Mouse (Mus musculus) CD4-positive naive resting alpha-beta T cell, adult 57 days (primary cell): ENCODE measurements around the gene Eif2b2. TPM values are rescaled to one million over a fixed set of nuclear protein-coding genes. Genes with fewer than 3 reads are reported as not detected.

Experiments
- total RNA-seq: library from RNA; stranded (reverse); gene quantifications from one replicate; pipeline ENCODE4 v1.2.4, GENCODE M21; 2023

Eif2b2 gene
- 110 TPM for total RNA-seq

DNA sequence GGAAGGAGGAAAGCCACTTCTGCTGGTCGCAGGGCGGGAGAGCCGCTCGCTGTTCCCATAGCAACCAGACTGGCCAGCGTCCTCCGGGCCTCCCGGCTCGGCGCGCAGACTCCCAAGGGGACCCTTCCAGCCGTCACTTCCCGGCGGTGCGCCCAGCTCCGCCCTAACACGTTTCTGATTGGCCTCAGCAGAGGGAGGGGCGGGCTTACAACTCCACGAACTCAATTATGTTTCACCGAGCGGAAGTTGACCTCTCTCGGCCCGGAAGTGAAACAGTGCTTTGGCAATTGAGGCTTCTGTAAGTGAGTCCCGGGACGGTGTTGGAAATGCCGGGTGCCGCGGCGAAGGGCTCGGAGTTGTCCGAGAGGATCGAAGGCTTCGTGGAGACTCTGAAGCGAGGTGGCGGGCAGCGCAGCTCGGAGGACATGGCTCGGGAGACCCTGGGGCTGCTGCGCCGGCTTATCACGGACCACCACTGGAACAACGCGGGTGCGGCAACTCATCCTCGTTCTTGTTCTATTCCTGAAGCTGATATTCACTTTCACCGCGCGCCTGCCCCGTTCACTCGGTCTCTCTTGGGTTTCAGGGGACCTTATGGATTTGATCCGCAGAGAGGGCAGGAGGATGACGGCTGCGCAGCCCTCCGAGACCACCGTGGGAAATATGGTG, at the start of gene Eif2b2:
Eif2b2 (plus strand) TSS at position 246 of the 669 bp plus-strand sequence.

DNA sequence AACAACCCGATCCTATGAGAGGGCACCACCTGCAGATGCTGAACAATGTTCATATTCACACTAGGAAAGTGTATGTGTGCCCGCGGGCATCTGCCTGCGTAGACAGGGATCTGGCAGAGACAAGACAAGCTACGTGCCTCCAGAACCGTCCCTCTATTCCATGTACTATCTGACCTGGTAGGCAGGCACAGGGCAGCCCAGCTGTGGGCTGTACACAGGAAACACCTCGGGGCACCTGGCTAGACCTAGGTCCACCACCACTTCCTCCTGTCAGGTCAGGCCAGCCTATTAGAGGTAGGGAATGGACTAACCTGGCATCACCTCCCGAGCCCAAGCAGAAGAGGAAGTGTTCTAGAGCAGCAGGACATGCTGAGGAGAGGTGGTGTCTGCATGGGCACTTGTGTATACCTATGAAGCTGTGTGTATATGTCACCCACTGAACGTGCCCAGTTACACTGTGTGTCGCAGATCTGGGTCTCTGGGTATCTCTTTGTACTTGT, 41.5 kb upstream of the Eif2b2 start, which contains the start of gene Pgf:
Pgf (minus strand) TSS at position 51 of the 500 bp plus-strand sequence.

DNA sequence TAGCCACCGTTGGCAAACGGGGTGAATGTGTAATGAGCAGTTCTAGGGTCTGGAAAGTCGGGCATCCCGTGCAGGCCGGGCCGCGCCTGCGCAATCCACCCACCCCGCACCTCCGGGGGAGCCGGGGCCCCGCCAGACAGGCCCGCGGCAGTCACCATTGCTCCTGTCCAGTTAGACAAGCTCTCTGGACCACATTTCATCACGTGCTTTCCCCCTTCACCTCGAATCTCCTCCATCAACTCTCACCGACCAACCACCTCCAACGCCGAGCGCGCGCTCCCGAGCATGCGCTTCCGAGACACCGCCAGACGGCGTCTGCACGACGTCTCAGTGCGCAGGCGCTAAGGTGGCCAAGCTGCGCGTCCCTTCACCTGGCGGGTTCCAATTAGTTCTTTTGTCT, 51.0 kb downstream of the Eif2b2 start, which contains the start of gene Mlh3:
Mlh3 (minus strand) TSS at position 281 of the 400 bp plus-strand sequence.

Other genes starting within 250 kb of the Eif2b2 start
- gene Fcf1, start 248.6 kb upstream of the Eif2b2 start, total RNA-seq, result 78.5 TPM
- gene Arel1, start 248.6 kb upstream of the Eif2b2 start, total RNA-seq, result 38.0 TPM
- 91.6 TPM for gene Ylpm1, start 223.2 kb upstream of the Eif2b2 start, total RNA-seq
- gene Prox2, start 108.7 kb upstream of the Eif2b2 start, total RNA-seq, result 3.1 TPM
- gene Dlst, start 108.6 kb upstream of the Eif2b2 start, total RNA-seq, result 183 TPM
- 5.9 TPM for gene Rps6kl1, start 68.2 kb upstream of the Eif2b2 start, total RNA-seq
- gene Pgf, start 41.7 kb upstream of the Eif2b2 start, total RNA-seq, result not detected
- 19.5 TPM for gene Mlh3, start 51.1 kb downstream of the Eif2b2 start, total RNA-seq
- 25.9 TPM for gene Acyp1, start 69.0 kb downstream of the Eif2b2 start, total RNA-seq
- gene Zc2hc1c, start 69.1 kb downstream of the Eif2b2 start, total RNA-seq, result not detected
- gene Nek9, start 119.9 kb downstream of the Eif2b2 start, total RNA-seq, result 52.7 TPM
- 155 TPM for gene Tmed10, start 155.4 kb downstream of the Eif2b2 start, total RNA-seq